Mouse (Mus musculus) ES-E14 (cell line): ENCODE measurements at regions not wholly inside any gene's neighbourhood (a gene's known extent, or its start where the extent isn't known, plus 50 kb on each side); places are given as distances from the start of the nearest gene placed in this dataset.

ENCODE experiments used
- DNase-seq: peaks from one replicate; pipeline ENCODE4 v3.0.0-alpha.2; 2013; ENCODE audit warnings: low read depth, low spot score
- H3K27ac ChIP-seq: 2 replicates; pipeline ENCODE4 v1.5.1; 2012; ENCODE audit warnings: low read depth, mild to moderate bottlenecking, low read length, moderate library complexity, mixed read lengths; ENCODE audit not compliant: poor library complexity, insufficient read depth, severe bottlenecking
- H3K36me3 ChIP-seq: 2 replicates; pipeline ENCODE4 v1.6.1; 2012; ENCODE audit warnings: mild to moderate bottlenecking, low read length, moderate library complexity, mixed read lengths; ENCODE audit not compliant: control insufficient read depth, poor library complexity, insufficient read depth, severe bottlenecking
- H3K4me1 ChIP-seq, 2 experiments: fragments of 150-350 bp in 1 of 2; sonication (generic) in 1 of 2; 2 replicates each; pipeline ENCODE4 v1.6.1; 2012; ENCODE audit warnings: low read length in 2 of 2, mild to moderate bottlenecking in 1 of 2, mixed read lengths in 1 of 2; ENCODE audit not compliant: control insufficient read depth in 2 of 2, insufficient read depth in 2 of 2, poor library complexity in 1 of 2
- H3K4me3 ChIP-seq, 2 experiments: fragments of 150-350 bp in 1 of 2; sonication (generic) in 1 of 2; 2 replicates each; pipeline ENCODE4 v1.5.1; 2012; ENCODE audit warnings: low read length in 2 of 2, low read depth in 1 of 2, mild to moderate bottlenecking in 1 of 2, mixed read lengths in 1 of 2; ENCODE audit not compliant: insufficient read depth in 1 of 2, poor library complexity in 1 of 2, severe bottlenecking in 1 of 2
- H3K9ac ChIP-seq: 2 replicates; pipeline ENCODE4 v1.6.1; 2012; ENCODE audit warnings: low read depth, mild to moderate bottlenecking, low read length, mixed read lengths; ENCODE audit not compliant: poor library complexity, insufficient read depth, severe bottlenecking
- H3K9me3 ChIP-seq: fragments of 150-350 bp; sonication (generic); 2 replicates; pipeline ENCODE4 v1.6.1; 2012; ENCODE audit warnings: low read depth, mild to moderate bottlenecking, low read length; ENCODE audit not compliant: control insufficient read depth, insufficient read depth
- CHD2 ChIP-seq: IDR thresholded peaks from 2 replicates; pipeline ENCODE4 v1.6.1; 2014; ENCODE audit warnings: mild to moderate bottlenecking, low read depth, low read length, inconsistent platforms
- HCFC1 ChIP-seq: IDR thresholded peaks from 2 replicates; pipeline ENCODE4 v1.6.1; 2012; ENCODE audit warnings: low read length, inconsistent platforms, borderline replicate concordance; ENCODE audit not compliant: insufficient read depth
- MAFK ChIP-seq: IDR thresholded peaks from 2 replicates; pipeline ENCODE4 v1.6.1; 2014; ENCODE audit warnings: mild to moderate bottlenecking, low read depth, low read length, inconsistent platforms; ENCODE audit not compliant: insufficient read depth
- ZC3H11A ChIP-seq: IDR thresholded peaks from 2 replicates; pipeline ENCODE4 v1.6.1; 2012; ENCODE audit warnings: low read depth, mild to moderate bottlenecking, inconsistent platforms, low read length, borderline replicate concordance
- ZNF384 ChIP-seq: IDR thresholded peaks from 2 replicates; pipeline ENCODE4 v1.6.1; 2012; ENCODE audit warnings: low read depth, low read length, inconsistent platforms
- in situ Hi-C, 2 experiments: fragments of 600-800 bp; cut with MboI; formaldehyde crosslinking; loops; one replicate each; pipeline ENCODE4 v1.15.1; 2025; ENCODE audit warnings: low sequenced_read_pairs in 2 of 2, inconsistent platforms in 1 of 2; ENCODE audit not compliant: unreplicated experiment in 2 of 2

- no peak for DNase-seq
- no peak for TF ChIP-seq ZC3H11A
- no peak for TF ChIP-seq ZNF384
- H3K36me3 ChIP-seq, result no peaks in the 10 kb centered on the region
- H3K4me1 ChIP-seq, result peaks cover 0 to 2% of the 10 kb centered on the region in 2 experiments; a peak in 1 of 4 replicates
- no peak overlapping the region for H3K4me3 ChIP-seq
- H3K27ac ChIP-seq, result no peak overlapping the region
- in situ Hi-C loops, result no loop called here
- H3K9me3 ChIP-seq, result no peaks in the 10 kb centered on the region
- H3K9ac ChIP-seq, result no peak overlapping the region
These were observed 391.1 kb upstream of the Id4 start for GRCm38 (mm10) chr13:47869670-47870532.

- no peak overlapping the region for H3K9ac ChIP-seq
- H3K4me3 ChIP-seq, result no peak overlapping the region
- TF ChIP-seq ZC3H11A, result no peak
- H3K27ac ChIP-seq, result no peak overlapping the region
- peaks cover 0 to 2% of the 10 kb centered on the region in 2 experiments; a peak in 1 of 4 replicates for H3K4me1 ChIP-seq
- H3K9me3 ChIP-seq, result no peaks in the 10 kb centered on the region
- DNase-seq, result no peak
- in situ Hi-C loops, result no loop called here
- no peaks in the 10 kb centered on the region for H3K36me3 ChIP-seq
These were observed 388.4 kb upstream of the Id4 start for GRCm38 (mm10) chr13:47872645-47873044.

GRCm38 (mm10) chr13:47892569-47892968, 368.5 kb upstream of the Id4 start:
- Histone ChIP-seq H3K9me3 (no peaks in the 10 kb centered on the region), H3K4me3 (no peak overlapping the region), H3K9ac (no peak overlapping the region), H3K4me1 (peaks cover 0 to 4% of the 10 kb centered on the region in 2 experiments; a peak in 1 of 4 replicates), H3K27ac (no peak overlapping the region), H3K36me3 (no peaks in the 10 kb centered on the region)
- in situ Hi-C loops, result no loop called here
- DNase-seq, result no peak
- TF ChIP-seq ZNF384, result no peak
- no peak for TF ChIP-seq CHD2
- no peak for TF ChIP-seq HCFC1
- TF ChIP-seq MAFK, result no peak
- TF ChIP-seq ZC3H11A, result no peak

GRCm38 (mm10) chr13:47894331-47894730, 366.7 kb upstream of the Id4 start:
- Histone ChIP-seq H3K4me1 (peaks cover 0 to 4% of the 10 kb centered on the region in 2 experiments; a peak in 1 of 4 replicates), H3K27ac (no peak overlapping the region), H3K9ac (no peak overlapping the region), H3K36me3 (no peaks in the 10 kb centered on the region), H3K9me3 (no peaks in the 10 kb centered on the region), H3K4me3 (no peak overlapping the region)
- in situ Hi-C loops, result no loop called here
- DNase-seq, result no peak
- TF ChIP-seq ZNF384 (no peak), HCFC1 (no peak), ZC3H11A (no peak), MAFK (no peak), CHD2 (no peak)

DNA sequence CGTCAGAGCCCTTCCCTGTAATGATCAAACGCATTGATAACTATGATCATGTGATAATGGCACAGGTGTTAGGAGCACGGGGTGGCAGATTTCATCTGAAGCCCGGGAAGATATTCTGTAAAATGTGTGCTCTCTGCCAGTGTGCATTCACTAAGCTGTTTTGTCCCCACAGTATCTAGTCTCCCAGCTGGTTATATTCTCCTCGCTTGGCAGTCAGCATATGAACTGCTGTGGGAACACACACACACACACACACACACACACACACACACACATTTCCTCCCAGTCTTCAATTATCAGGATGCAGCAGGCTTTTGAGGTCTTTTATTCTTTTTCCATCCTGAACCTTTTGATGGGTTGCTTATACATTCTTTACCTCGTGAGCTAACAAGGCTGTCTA, 365.8 kb upstream of the Id4 start:
- H3K9me3 ChIP-seq, result no peaks in the 10 kb centered on the region
- DNase-seq, result no peak
- H3K4me3 ChIP-seq, result no peak overlapping the region
- in situ Hi-C loops, result no loop called here
- peaks cover 0 to 3% of the 10 kb centered on the region in 2 experiments; a peak in 1 of 4 replicates for H3K4me1 ChIP-seq
- TF ChIP-seq ZC3H11A (no peak), ZNF384 (no peak), MAFK (no peak), HCFC1 (no peak), CHD2 (no peak)
- H3K36me3 ChIP-seq, result no peaks in the 10 kb centered on the region
- H3K27ac ChIP-seq, result no peak overlapping the region
- H3K9ac ChIP-seq, result no peak overlapping the region
